Mouse (Mus musculus) MEL (cell line): ENCODE data around the gene Cnih3. TPM values are rescaled to one million over a fixed set of nuclear protein-coding genes. Genes with fewer than 3 reads are reported as not detected.
A peak's percentile ranks its signal among the peaks of the same experiment; 100 is the strongest.

Source experiments
- DNase-seq: peaks from one replicate; pipeline ENCODE4 v3.0.0; 2011; ENCODE audit warnings: low read depth, low spot score
- H3K27ac ChIP-seq: 2 replicates; pipeline ENCODE4 v1.5.1; 2012; ENCODE audit warnings: low read depth, mild to moderate bottlenecking, control low read depth, low read length, moderate library complexity; ENCODE audit not compliant: control insufficient read depth
- H3K27me3 ChIP-seq, 2 experiments: fragments of 150-350 bp in 1 of 2; sonication (generic) in 1 of 2; 2 replicates each; pipeline ENCODE4 v1.6.1; 2012; ENCODE audit warnings: low read length in 2 of 2, mild to moderate bottlenecking in 2 of 2, improper control_type of control experiment in 1 of 2, moderate library complexity in 1 of 2; ENCODE audit not compliant: insufficient read depth in 2 of 2, control insufficient read depth in 1 of 2
- H3K36me3 ChIP-seq, 2 experiments: 2 replicates each; pipeline ENCODE4 v1.6.1; 2012 to 2014; ENCODE audit warnings: low read length in 2 of 2, improper control_type of control experiment in 1 of 2, inconsistent platforms in 1 of 2, mild to moderate bottlenecking in 1 of 2; ENCODE audit not compliant: insufficient read depth in 2 of 2, control insufficient read depth in 1 of 2
- H3K4me1 ChIP-seq, 2 experiments: fragments of 150-350 bp in 1 of 2; sonication (generic) in 1 of 2; 2 replicates each; pipeline ENCODE4 v1.6.1; 2012; ENCODE audit warnings: low read length in 2 of 2, improper control_type of control experiment in 1 of 2, mild to moderate bottlenecking in 1 of 2; ENCODE audit not compliant: insufficient read depth in 2 of 2, control insufficient read depth in 1 of 2
- H3K4me3 ChIP-seq, 2 experiments: fragments of 150-350 bp in 1 of 2; sonication (generic) in 1 of 2; 2 replicates each; pipeline ENCODE4 v1.5.1; 2012; ENCODE audit warnings: low read depth in 2 of 2, low read length in 2 of 2, mild to moderate bottlenecking in 2 of 2, moderate library complexity in 2 of 2, control low read depth in 1 of 2, improper control_type of control experiment in 1 of 2; ENCODE audit not compliant: control insufficient read depth in 1 of 2, insufficient read depth in 1 of 2
- H3K79me2 ChIP-seq: 2 replicates; pipeline ENCODE4 v1.6.1; 2012; ENCODE audit warnings: mild to moderate bottlenecking, low read length, moderate library complexity; ENCODE audit not compliant: control insufficient read depth, poor library complexity, insufficient read depth
- H3K9ac ChIP-seq: 2 replicates; pipeline ENCODE4 v1.6.1; 2012; ENCODE audit warnings: low read depth, mild to moderate bottlenecking, control low read depth, low read length, moderate library complexity; ENCODE audit not compliant: control insufficient read depth, poor library complexity, severe bottlenecking
- H3K9me3 ChIP-seq: fragments of 150-350 bp; sonication (generic); replicated peaks from 2 replicates; pipeline ENCODE4 v1.6.1; 2012; ENCODE audit warnings: mild to moderate bottlenecking, low read length, improper control_type of control experiment, moderate library complexity; ENCODE audit not compliant: insufficient read depth
- CHD2 ChIP-seq: IDR thresholded peaks from 2 replicates; pipeline ENCODE4 v1.6.1; 2011; ENCODE audit warnings: low read length, improper control_type of control experiment
- CTCF ChIP-seq, 3 experiments: IDR thresholded peaks in 2 of 3; conservative IDR thresholded peaks in 1 of 3; 2 replicates each; pipeline ENCODE4 v1.5.1; 2011 to 2012; ENCODE audit warnings: low read length in 3 of 3, low read depth in 2 of 3, mild to moderate bottlenecking in 2 of 3, improper control_type of control experiment in 1 of 3, inconsistent platforms in 1 of 3, mixed read lengths in 1 of 3, moderate library complexity in 1 of 3; ENCODE audit not compliant: control insufficient read depth in 1 of 3, insufficient read depth in 1 of 3, poor library complexity in 1 of 3, severe bottlenecking in 1 of 3
- HCFC1 ChIP-seq: IDR thresholded peaks from 2 replicates; pipeline ENCODE4 v1.6.1; 2012; ENCODE audit warnings: low read depth, mild to moderate bottlenecking, inconsistent platforms, low read length, improper control_type of control experiment, moderate library complexity
- MAFK ChIP-seq: IDR thresholded peaks from 2 replicates; pipeline ENCODE4 v1.6.1; 2011; ENCODE audit warnings: low read depth, mild to moderate bottlenecking, low read length, improper control_type of control experiment, borderline replicate concordance
- MAX ChIP-seq: IDR thresholded peaks from 2 replicates; pipeline ENCODE4 v1.6.1; 2011; ENCODE audit warnings: low read length, improper control_type of control experiment
- MXI1 ChIP-seq: IDR thresholded peaks from 2 replicates; pipeline ENCODE4 v1.6.1; 2011; ENCODE audit warnings: mild to moderate bottlenecking, low read depth, low read length, improper control_type of control experiment
- MYB ChIP-seq: IDR thresholded peaks from 2 replicates; pipeline ENCODE4 v1.6.1; 2011; ENCODE audit warnings: mild to moderate bottlenecking, low read depth, low read length, improper control_type of control experiment
- NELFE ChIP-seq: IDR thresholded peaks from 2 replicates; pipeline ENCODE4 v1.6.1; 2011; ENCODE audit warnings: low read depth, low read length, improper control_type of control experiment
- POLR2AphosphoS2 ChIP-seq: IDR thresholded peaks from 2 replicates; pipeline ENCODE4 v1.6.1; 2011; ENCODE audit warnings: low read length, improper control_type of control experiment
- SMC3 ChIP-seq: IDR thresholded peaks from 2 replicates; pipeline ENCODE4 v1.6.1; 2011; ENCODE audit warnings: low read depth, low read length, improper control_type of control experiment
- USF1 ChIP-seq: IDR thresholded peaks from 2 replicates; pipeline ENCODE4 v1.6.1; 2014; ENCODE audit warnings: low read depth, mild to moderate bottlenecking, inconsistent platforms, low read length, improper control_type of control experiment, moderate library complexity
- USF2 ChIP-seq, 2 experiments: IDR thresholded peaks; 2 replicates each; pipeline ENCODE4 v1.6.1; 2011 to 2012; ENCODE audit warnings: improper control_type of control experiment in 2 of 2, low read length in 2 of 2, borderline replicate concordance in 1 of 2, inconsistent platforms in 1 of 2, low read depth in 1 of 2, mild to moderate bottlenecking in 1 of 2; ENCODE audit not compliant: insufficient read depth in 1 of 2
- ZMIZ1 ChIP-seq: IDR thresholded peaks from 2 replicates; pipeline ENCODE4 v1.6.1; 2012; ENCODE audit warnings: low read depth, mild to moderate bottlenecking, inconsistent platforms, low read length, improper control_type of control experiment, moderate library complexity
- polyA plus RNA-seq, 2 experiments: library from polyadenylated mRNA; stranded (reverse) in 1 of 2; unstranded in 1 of 2; fragments of >175 nt in 1 of 2; fragments of >200 nt in 1 of 2; gene quantifications; 2 replicates each; pipeline versions ENCODE4 v1.2.1 to v1.2.4; 2012; ENCODE audit warnings: low replicate concordance in 2 of 2, low read depth in 1 of 2; ENCODE audit not compliant: insufficient read length in 2 of 2, insufficient read depth in 1 of 2, missing spikeins in 1 of 2
- total RNA-seq: library from RNA; depleted of rRNA; stranded (reverse); fragments of 300-350 nt; gene quantifications from 2 replicates; pipeline ENCODE4 v1.2.3, GENCODE M21; 2012

The Cnih3 gene
- total and polyA plus RNA-seq, 3 experiments, result not detected

DNA sequence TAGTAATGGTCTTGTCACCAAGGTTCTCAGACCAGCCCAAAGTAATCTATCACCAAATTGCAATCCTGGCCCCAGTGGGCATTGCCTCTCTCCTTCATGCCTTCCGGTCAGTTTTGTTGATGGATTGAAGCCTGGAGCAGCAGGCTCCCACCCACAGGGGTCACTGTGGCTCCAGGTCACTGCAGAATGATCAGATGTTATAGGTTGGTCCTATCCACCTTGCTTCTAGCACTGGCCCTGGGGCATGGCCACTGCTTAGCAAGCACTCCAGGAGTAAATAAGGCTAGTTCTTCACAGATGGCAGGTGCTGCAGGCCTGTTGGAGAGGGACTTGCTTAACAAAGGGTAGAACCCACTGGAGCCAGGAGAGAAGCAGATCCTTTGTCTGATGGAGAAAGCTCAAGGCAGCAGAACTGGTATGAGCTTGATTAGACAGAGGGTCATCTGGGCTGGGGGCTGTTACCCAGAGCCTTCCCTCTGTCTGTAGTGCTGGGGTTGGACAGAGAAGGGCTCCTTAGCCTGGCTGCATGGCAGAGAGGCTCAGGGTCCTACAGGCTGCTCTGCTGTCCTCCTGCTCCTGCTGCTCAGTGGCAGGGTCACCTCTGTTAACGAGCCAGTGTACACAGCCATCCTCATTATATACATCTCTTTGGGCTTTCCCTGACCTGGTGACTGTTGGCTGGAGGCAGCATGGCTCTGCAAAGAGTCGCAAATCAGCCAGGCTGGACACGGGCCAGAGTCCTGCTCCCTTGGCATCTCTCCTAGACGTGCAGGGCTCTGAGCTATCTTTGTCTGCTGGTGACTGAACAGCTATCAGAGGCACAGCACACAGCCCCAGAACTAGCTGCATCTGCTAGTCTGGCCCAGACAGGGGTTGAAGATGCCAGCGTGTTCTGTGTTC is 41.1 kb downstream of the Cnih3 start:
- peaks cover 0 to 4% of the 10 kb centered on the region in 2 experiments; a peak in 1 of 4 replicates for H3K27me3 ChIP-seq
- DNase-seq, result peak; percentile 10
- TF ChIP-seq MAFK, result no peak
- no peak for TF ChIP-seq HCFC1
- no peak for TF ChIP-seq MAX
- TF ChIP-seq MYB, result no peak
- TF ChIP-seq SMC3, result no peak
- TF ChIP-seq NELFE, result no peak
- no peak overlapping the region for H3K9ac ChIP-seq
- no peaks in the 10 kb centered on the region for H3K4me1 ChIP-seq
- no peaks in the 10 kb centered on the region for H3K79me2 ChIP-seq
- no peak overlapping the region for H3K27ac ChIP-seq
- H3K36me3 ChIP-seq, result no peaks in the 10 kb centered on the region
- H3K9me3 ChIP-seq, result no peaks in the 10 kb centered on the region
- H3K4me3 ChIP-seq, result no peak overlapping the region

DNA sequence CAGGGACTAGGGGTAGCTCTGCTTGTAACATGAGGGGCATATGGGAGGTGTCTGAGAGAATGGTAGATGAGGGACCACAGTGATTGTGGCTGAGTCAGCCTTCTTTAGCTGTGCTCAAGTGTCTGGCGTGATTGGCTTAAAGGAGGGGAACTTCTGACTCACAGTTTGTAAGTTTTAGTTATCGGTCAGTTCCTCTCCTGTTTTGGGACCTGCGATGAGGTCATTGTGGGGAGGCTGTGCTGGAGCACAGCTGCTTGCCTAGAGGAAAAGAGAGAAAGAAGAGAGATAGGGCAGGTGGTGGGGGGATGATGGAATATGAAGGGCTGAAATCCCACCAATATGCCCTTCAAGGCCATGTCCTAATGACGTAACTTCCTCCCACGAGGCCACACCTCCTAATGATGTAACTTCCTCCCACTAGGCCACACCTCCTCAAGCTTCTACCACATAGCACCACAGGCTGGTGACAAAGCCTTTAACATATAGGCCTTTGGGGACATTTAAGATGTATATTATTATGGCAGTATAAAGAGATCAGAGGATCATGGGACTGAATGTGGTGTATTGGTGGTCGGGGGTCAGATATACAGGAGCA is 42.9 kb downstream of the Cnih3 start:
- DNase-seq, result peak; percentile 23
- Histone ChIP-seq H3K9me3 (no peaks in the 10 kb centered on the region), H3K27me3 (no peaks in the 10 kb centered on the region; a peak in 1 of 4 replicates), H3K9ac (no peak overlapping the region), H3K36me3 (no peaks in the 10 kb centered on the region)
- TF ChIP-seq ZMIZ1 (no peak), USF1 (no peak)
- TF ChIP-seq, all 39 proteins: peak for 0
- Histone ChIP-seq H3K4me3 (no peak overlapping the region), H3K79me2 (no peaks in the 10 kb centered on the region), H3K27ac (no peak overlapping the region), H3K4me1 (no peaks in the 10 kb centered on the region)

DNA sequence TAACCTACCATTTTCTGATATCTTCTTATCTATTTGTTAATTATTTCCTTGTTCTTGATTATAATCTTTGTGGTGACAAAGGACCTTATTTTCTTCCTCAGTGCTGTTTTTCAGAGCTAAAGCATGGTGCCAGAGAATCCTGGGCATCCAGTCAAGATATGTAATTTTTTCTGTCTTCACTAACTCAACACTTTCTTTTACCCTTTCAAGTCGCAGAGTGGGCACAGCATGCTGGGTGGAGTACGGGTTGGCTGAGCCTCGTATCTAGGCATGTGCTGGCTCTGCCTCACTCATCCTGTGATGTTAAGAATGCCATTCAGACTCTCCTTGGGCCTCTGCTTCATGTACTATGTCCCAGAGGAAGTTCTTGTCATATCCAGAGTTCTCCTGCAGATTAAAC is 46.8 kb downstream of the Cnih3 start:
- H3K4me1 ChIP-seq, result no peaks in the 10 kb centered on the region

More for the DNA sequence above, 46.8 kb downstream of the Cnih3 start:
- Histone ChIP-seq H3K27me3 (peaks cover 0 to 1% of the 10 kb centered on the region in 2 experiments; a peak in 3 of 4 replicates), H3K36me3 (no peaks in the 10 kb centered on the region), H3K9me3 (no peaks in the 10 kb centered on the region), H3K27ac (no peak overlapping the region), H3K4me3 (no peak overlapping the region), H3K79me2 (no peaks in the 10 kb centered on the region), H3K9ac (no peak overlapping the region)
- DNase-seq, result no peak
- TF ChIP-seq CHD2 (no peak), USF2 (IDR thresholded peaks at IDR 0.05; ENCODE audit: borderline replicate concordance in 1 of 2, insufficient read depth in 1 of 2, low read depth in 1 of 2, low read length in 2 of 2) (no peak), POLR2AphosphoS2 (no peak), MXI1 (no peak), SMC3 (no peak), CTCF (IDR thresholded peaks at IDR 0.05 in 2 of 3, conservative IDR thresholded peaks at IDR 0.05 in 1 of 3; ENCODE audit: control insufficient read depth in 1 of 3, insufficient read depth in 1 of 3, low read depth in 2 of 3, low read length in 3 of 3, poor library complexity in 1 of 3, severe bottlenecking in 1 of 3) (no peak)
